Mouse (Mus musculus) layer of hippocampus, postnatal 14 days (tissue): ENCODE measurements at regions not wholly inside any gene's neighbourhood (a gene's known extent, or its start where the extent isn't known, plus 50 kb on each side); places are given as distances from the start of the nearest gene placed in this dataset.
A peak's percentile ranks its signal among the peaks of the same experiment; 100 is the strongest.

Experiments used
- DNase-seq, 2 experiments: peaks; one replicate each; pipeline ENCODE4 v3.0.0; 2021 to 2022; ENCODE audit warnings: low spot score in 2 of 2, mixed read lengths in 1 of 2

DNA sequence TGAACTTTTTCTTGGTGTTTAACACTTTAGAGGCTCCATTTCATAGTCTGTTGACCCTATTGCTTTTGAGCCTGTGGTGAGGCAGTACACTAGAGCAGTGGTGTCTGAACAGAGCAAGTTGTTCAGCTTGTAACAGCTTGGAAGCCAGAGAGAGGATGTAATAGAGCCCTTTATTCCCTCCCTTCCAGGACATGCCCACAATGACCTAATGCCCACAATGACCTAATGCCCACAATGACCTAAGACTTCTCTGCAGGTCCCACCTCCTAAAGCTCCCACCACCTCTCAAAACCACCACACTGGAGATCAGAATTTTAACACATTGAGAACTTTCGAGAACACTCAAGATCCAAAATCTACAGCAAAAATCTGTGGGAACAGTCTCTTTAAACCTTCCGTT, 115.6 kb downstream of the S1pr1 start:
- no peak for DNase-seq

DNA sequence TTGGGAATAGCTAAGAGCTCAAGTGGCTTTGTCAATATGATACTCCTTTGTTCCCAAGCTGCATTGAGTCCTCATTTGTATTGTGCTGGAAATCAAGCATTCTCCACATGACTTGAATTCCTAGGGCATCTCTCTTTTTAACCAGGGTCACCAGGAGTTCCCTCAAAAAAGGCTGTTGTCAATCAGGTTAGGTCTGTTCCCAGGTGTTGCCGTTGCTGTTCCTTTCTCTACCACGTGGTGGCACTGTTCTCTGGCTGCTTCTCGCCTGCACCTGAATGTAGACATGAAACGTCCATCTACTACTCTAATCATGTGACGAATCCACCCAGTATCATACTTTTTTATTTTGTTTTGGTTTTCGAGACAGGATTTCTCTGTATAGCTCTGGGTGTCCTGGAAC, 118.3 kb downstream of the S1pr1 start:
- DNase-seq = peak in 1 of 2 experiments; percentile 50

DNA sequence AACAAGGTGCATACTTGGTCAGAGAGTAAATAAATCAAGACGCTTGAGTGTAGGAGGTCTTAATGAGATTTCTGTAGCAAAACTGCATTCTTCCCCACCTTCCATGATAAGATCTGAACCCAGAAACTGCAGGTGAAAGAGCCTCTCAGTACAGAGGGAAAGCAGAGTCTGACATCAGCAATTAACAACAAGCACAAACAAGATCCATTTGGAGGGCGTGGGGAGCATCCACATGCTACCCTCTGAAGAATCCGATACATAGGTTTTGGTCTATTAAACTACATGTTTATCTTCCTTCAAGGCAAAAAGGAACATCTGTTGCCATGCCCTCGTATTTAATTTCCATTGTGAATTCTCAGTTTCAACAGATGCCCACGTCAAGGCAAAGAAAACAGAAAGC, 124.2 kb downstream of the S1pr1 start:
- no peak for DNase-seq

DNA sequence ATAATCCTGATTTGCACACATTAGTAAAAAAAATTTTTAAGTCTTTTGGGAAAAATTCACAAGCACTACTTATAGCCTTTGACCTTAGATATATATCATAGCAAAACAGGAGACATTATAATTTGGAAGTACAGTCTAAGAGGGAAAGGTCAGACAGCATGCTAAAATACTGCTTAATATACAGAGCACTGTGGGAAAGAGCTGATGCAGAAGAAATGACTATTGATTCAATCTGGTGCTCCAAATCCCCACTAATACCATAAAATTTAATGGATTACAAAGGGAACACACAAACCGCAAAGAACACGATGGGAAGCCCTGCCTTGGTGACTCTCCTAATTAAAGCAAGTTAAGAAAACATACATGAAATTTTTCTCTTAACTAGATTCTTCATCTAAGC, 126.3 kb downstream of the S1pr1 start:
- no peak for DNase-seq

DNA sequence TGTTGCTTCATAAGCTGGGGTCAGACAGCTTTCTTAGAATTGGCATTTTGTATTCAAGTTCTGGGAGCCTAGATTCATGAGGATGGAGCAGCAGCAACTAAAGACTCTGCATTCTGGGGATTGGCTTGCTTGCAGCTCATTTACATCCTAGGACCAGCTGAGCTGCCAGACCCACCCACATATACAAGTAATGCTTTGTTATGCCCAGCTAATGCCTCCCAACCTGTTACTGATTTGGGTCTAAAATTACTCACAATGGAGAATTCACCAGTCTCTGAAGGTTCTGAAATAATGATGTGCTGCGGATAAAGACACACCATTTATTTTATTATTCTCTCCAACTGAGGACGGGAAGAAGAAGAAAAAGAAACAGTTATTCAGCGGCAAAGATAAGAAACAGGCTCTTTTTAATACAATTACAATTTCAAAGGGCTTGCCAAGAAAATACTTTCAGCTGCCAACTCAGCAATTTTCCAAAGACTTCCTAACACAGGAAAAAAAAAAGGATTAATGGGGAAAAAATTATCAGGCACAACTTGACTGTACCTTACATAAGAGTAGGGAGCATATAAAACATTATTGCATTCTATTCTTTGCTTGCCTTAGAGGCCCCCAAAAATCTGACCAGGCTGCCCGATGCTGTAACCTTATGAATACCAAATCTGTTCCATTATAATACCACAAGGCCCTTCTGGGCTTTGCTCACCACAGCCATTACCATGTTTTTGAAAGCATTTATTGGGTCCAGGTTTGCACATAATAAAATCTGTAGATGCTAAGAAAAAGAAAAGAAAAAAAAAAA, 134.5 kb downstream of the S1pr1 start:
- DNase-seq = peak in 1 of 2 experiments; percentile 12

DNA sequence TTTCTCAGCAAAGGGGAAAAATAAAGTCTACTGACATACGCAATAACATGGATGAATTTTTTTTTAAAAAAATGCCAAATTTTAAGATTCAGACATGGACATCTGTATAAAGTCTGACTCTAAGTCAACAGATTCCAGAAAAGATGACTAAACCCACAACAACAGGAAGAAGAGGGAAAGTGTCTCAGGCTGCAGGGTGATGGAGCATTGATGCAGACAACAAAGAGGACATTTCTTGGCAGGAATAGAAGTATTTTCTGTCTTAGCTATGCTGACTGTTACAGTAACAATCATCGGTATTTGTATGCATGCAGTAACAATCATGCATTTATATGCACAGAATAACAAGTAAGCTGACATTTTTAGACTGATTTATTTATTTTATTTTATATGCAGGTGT, 139.5 kb downstream of the S1pr1 start:
- no peak for DNase-seq

DNA sequence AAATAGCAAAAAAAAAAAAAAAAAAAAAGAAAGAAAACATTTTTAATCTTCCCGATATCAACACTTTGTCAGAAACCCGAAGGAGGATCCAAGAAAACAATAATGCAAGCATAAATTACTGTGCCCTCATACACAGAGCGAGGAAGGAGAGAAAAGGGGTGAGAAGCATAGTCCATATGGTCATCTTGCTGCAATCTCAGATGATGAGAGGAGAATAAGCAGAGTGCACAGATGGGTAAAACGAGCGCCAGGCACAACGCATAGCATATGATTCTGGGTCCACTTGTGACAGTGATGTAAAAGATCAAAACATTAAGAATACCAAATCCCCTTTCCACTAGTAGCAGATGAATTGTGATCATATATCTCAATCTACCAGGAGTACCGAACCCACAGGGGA, 152.1 kb downstream of the S1pr1 start:
- no peak for DNase-seq

DNA sequence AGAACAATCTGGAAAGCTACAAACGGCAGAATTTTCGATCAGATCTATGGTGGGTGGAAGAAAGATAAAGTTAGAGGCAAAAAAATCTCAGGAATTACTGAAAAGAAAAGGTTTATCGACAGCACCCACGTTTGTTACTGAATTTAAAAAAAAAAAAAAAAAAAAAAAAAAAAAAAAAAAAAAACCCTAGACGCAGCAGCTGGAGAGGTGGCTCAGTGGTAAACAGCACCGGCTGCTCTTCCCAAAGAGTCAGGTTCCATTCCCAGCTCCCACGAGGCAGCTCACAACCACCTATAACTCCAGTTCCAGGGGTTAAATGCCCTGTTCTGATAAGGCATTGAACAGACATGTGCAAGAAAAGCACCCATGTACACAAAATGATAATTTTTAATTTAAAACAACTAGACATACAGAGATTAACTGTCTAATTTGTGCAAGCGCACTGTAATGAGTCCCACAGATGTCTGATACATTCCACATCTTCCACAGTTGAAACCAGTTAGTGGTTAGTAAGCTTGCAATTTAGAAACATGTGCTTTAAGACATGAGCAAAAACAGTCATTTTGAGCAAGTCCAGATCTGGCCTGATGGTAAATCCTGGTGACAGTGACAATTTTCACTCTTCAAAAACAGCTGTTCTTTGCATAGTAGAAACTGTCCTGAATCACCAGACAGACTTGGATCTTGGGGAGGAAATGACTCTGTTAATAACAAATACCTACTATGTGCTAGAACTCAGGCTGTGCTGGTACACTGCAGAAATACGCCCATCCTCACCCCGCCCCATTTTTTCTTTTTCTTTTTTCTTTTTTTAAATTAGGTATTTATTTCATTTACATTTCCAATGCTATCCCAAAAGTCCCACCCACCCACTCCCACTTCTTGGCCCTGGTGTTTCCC, 159.8 kb downstream of the S1pr1 start:
- no peak for DNase-seq

DNA sequence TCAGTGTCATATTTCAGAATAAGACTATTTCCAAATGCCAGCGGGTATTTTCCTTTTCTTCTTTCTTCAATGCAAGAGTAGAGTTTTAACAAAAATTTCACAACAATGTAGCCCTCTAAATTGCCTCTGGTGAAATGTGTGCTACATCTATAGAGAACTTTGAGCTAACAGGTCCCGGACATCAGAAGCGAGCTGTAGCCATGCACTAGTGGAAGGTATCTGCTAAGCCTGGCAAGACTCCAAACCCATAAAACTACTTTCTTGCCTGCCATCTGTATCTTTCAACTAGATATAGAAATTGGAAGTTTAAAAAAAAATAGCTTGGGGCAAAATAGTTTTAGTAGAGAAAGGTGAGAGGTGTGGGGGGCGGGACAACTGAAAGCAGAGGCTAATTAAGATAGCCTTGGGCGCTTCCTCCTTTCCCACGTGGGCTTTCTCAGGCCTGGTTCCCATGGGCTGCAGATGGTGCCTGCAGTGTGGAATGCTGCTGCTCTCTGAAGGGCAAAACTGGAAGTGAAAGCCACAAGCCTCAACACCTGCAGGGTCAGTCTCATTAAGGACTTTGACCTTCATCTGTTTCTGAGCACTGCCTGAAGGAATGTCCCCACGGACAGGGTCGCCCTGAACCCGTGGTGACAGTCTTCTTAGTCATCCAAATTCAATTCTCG, 160.9 kb downstream of the S1pr1 start:
- no peak for DNase-seq

DNA sequence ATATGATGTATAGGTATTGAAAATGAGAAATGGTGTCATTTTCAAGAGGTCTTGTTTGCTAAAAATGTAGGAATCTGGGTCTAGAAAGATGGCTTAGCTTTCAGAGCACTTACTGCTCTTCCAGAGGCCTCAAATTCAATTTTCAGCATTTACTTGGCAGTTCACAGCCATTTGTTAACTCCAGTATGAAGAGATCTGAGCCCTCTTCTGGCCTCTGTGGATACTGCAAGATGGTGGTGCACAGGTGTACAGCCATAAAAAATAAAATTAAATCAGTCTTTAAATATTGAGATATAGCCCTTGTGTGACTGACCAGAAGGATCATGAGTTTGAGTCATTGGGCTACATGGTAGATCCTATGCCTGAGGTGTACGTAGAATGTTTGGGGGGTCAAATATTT, 173.1 kb downstream of the S1pr1 start:
- peak in 1 of 2 experiments; percentile 16 for DNase-seq

DNA sequence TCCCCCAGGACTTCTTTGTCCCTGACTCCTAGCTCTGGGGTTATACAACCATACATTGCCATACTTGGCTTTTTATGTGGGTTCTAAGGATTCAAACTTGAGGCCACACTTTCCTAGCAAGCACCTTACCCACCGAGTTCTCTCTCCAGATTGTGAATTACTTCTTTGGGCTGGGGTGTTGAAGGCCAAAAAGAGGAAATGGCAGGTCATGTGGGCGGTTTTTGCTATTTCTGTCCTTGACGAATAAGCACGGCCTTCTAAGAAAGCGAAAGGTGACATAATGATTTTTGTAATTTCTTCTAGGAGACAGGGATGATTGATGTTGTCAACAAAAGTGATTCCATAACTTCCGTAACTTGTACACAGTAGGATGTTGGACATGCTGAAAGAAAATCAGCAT, 176.5 kb downstream of the S1pr1 start:
- no peak for DNase-seq

DNA sequence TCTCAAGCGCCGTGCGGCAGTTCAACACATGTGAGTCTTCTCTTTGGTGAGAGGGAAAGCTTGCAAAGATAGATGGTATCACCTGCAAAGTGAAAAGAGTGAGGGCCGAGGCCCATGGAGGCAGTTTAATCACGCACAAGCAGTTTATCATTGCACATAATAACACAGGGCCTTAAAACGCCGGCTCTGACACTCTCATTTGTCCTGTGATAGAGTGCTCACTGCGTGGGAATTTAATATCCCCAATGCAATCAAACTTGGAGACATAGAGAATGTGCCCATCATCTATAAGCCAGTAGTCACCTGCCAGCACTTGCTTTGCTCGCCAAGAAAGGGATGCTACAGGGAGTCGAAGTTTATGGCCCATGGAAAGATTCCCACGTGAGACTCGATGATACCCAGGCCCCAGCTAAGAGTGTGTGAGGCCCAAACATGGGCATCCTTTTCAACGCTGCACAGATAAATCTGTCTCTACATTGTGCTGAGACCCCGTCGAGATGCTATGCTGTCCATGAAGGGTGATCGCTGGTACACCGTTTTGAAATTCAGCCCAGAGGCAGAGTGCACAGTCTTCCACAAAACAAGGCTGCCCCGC, 182.6 kb downstream of the S1pr1 start:
- no peak for DNase-seq

DNA sequence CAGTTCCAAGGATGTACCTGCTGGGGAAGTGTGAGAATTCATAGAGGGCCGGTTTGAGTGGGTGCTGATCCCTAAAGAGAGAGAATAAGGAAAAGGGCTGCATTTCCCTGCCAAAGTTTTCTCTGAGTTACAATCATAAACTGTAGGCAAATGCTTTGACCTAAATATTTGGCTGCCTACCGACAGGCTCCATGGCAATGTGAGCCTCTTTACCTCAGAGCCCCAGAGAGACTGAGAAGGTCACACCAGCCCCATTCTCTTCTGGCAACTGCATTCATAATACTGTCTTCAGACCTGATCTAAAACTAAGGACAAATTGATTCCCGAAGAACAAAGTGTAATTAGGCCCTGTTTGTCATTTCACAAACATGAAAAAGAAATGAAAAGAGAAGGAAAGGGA, 184.4 kb downstream of the S1pr1 start:
- DNase-seq = peak in 1 of 2 experiments; percentile 3

DNA sequence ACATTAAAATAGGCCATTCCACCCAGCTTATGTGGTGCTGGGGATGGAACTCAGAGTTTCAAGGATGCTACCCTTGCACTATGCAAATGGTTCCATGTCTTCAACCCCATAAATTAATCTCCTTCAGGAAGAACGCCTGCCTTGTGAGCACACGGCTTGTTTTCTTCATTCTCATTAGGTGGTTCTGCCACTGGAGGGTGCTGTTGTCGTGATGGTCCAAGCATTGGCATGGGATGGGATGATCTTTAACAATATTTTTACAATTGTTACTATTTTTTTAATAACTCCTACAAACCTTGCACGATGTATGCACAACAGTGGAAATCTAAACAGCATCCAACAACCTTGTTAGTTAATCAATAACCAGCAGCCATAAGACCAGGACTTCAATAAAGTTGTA, 185.0 kb downstream of the S1pr1 start:
- peak in 1 of 2 experiments; percentile 20 for DNase-seq

DNA sequence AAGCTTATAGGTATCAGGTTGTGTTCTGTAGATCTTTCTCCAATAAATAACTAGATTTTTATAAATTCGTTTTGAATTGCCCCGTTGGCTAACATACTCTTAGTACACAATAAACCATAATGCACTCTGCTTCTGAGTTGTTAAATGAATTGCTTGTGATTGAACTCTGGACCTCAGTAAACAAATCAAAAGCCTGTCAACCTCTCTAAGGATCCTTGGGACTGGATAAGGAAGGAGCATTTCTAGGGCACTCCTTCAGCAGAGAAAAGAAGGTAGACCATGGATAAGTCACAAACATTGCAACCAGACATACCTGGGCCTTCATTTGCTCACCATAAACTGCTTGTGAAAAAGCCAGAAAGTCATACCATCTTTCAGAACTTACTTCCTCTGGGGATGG, 191.4 kb downstream of the S1pr1 start:
- DNase-seq = no peak

DNA sequence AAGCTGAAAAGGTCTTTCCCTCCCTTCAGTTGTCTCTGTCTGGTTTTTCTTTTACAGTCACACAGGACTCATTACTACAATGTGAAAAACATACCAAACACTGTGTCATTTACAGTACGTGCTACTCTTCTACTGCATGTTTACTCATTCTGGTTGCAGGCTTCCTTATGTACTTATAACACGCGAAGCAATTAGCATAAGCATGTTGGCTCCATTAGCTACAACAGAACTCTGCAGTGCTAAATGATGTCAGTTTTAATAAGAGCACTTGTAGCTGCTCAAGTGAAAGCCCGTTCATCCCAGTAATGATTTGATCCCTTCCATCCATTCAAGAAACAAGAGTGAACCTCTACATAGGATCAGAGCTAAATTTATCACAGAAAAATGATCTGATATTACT, 199.2 kb downstream of the S1pr1 start:
- DNase-seq = no peak

DNA sequence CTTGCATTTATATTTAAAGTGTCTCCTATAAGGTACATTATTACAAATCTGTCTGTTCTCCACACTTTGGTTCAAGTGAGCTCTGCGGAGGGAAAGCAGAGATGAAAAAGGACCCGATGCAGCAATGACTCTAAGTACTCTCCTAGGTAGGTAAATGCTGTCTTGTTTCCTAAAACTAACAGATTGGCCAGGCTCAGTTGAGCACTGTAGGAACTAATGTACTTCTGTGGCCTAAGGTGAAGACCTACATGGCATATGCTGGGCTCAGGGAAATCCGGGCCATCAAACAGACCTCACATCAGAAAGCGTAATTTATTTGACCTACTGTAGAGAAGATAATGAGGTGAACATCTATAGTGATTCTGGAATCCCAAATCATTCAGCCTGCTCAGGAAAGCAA, 205.2 kb downstream of the S1pr1 start:
- no peak for DNase-seq

DNA sequence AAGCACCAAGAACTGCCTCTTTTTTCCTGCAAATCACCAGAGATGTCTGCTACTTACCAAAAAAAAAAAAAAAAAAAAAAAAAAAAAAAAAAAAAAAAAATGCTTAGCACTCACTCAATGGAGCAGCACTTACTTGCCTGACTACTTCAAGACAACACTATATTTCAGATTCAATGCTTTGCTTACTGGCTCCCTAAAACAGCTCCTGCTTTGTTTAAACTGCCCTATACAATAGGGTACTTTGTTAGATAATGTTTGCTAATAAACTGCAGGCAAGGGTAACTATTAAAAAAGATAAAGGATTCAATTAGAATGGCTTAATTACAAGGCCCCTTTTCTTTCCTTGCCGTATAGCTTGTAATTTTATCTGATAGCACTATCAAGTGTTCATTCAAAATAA, 217.5 kb downstream of the S1pr1 start:
- DNase-seq = no peak

DNA sequence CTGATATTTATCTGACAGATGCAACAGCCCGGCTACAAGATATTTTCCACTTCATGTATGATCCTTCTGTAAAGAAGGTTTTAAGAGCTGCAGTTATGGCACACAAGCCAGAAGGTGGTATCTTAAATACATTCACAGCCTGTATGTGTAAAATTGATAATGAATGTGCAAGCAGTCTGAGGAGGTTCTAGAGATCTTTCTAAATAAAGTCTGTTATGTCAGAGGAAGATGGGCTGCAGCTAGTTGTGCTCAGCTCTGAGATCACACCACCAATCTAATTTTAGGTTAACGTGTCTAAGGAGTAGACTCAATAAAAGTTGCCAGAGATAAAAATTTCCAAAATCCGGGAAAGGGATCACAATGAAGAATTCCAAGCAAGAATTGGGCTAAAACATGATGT, 218.8 kb downstream of the S1pr1 start:
- no peak for DNase-seq

DNA sequence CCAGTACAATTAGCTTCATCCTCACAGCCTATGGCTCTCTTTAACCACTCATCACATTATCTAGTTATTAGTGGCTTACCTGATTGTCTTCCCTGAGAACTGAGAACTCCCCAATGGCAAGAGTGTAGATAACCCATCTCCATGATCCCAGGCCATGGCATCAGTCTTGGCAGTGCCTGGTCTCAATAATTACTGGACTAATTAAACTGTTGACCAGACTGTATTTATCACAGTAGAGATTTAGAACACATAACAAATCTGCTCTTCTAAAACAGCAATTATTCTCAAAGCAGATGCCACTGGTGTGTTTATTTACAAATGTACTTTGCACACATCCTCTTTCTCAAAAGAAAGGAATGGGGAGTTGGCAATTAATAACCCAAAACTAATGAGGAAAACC, 219.2 kb downstream of the S1pr1 start:
- no peak for DNase-seq

DNA sequence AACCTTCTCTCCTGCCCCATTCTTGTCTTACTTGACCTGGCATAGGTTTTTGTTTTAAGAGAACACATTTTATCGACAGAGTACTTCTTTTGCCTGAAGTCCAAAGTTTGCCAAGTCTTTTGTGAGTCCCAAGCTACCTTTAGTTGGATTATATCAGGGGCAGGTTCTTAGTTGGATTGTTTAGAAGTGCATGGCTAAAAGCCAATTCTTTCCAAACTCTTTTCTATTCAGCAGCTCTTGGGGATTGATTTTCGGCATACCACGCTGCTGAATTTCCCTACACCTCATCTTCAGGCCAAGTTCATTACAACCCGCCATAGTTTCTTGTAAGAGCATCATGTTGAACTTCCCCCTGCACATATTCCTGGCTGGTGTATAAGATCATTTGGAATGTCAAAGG, 245.9 kb downstream of the S1pr1 start:
- DNase-seq = no peak

DNA sequence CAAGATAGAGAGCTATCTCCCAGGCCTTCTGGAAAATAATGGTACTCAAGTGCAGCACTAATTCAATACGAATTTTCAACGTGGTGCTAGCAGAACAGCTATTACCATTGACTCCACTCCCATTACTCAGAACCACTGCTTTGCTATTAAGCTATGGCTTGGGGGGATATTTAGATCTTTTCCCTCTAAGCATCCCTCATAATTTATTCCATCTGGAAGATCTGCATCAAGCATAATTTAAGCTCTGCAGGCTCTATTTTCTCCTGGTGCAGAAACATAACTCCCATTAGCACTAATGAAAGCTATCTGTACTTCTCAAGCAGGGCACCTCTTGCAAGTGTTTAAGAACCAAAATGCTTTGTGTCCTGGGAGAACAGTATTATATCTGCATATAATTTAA, 247.0 kb downstream of the S1pr1 start:
- no peak for DNase-seq
